Mouse (Mus musculus) adrenal gland, adult 8-10 months (tissue): ENCODE measurements at regions not wholly inside any gene's neighbourhood (a gene's known extent, or its start where the extent isn't known, plus 50 kb on each side); places are given as distances from the start of the nearest gene placed in this dataset.
"Not testable (repeated sequence)": the region's sequence is repeated elsewhere in the genome, so short reads cannot be mapped to it uniquely, and the experiment has no call there.

Source experiments
- DNase-seq: peaks from one replicate; pipeline ENCODE4 v3.0.0; 2022

GRCm38 (mm10) chr5:3250273-3250672 is 91.0 kb upstream of the Cdk6 start:
- DNase-seq: no peak

GRCm38 (mm10) chr5:3260289-3260688 is 81.0 kb upstream of the Cdk6 start:
- DNase-seq: no peak

- not testable (repeated sequence) for DNase-seq
Observed at GRCm38 (mm10) chr5:3264988-3265738, 76.1 kb upstream of the Cdk6 start.

- DNase-seq: no peak
Observed at GRCm38 (mm10) chr5:3267021-3267420, 74.3 kb upstream of the Cdk6 start.

GRCm38 (mm10) chr5:3269760-3270159 is 71.5 kb upstream of the Cdk6 start:
- DNase-seq: no peak

- not testable (repeated sequence) for DNase-seq
Observed at GRCm38 (mm10) chr5:3273140-3273539, 68.1 kb upstream of the Cdk6 start.

GRCm38 (mm10) chr5:3277241-3277640 is 64.0 kb upstream of the Cdk6 start:
- not testable (repeated sequence) for DNase-seq

GRCm38 (mm10) chr5:3278956-3279355 is 62.3 kb upstream of the Cdk6 start:
- not testable (repeated sequence) for DNase-seq

GRCm38 (mm10) chr5:3281911-3282506 is 59.3 kb upstream of the Cdk6 start:
- DNase-seq: not testable (repeated sequence)

- DNase-seq: no peak
Observed at GRCm38 (mm10) chr5:3283083-3283482, 58.2 kb upstream of the Cdk6 start.

GRCm38 (mm10) chr5:3284335-3284734 is 57.0 kb upstream of the Cdk6 start:
- DNase-seq: not testable (repeated sequence)

GRCm38 (mm10) chr5:3289991-3290417 is 51.3 kb upstream of the Cdk6 start:
- not testable (repeated sequence) for DNase-seq
